Mouse (Mus musculus) C2C12 (cell line): ENCODE data around the gene Specc1.

ENCODE experiments used
- CEBPB ChIP-seq: IDR thresholded peaks from one replicate; pipeline ENCODE4 v1.6.1; 2011; ENCODE audit warnings: low read depth, mild to moderate bottlenecking, control low read depth, moderate library complexity
- CTCF ChIP-seq: IDR thresholded peaks from one replicate; pipeline ENCODE4 v1.5.1; 2011; ENCODE audit not compliant: control insufficient read depth, insufficient read depth, insufficient read length
- FOSL1 ChIP-seq: IDR thresholded peaks from one replicate; pipeline ENCODE4 v1.8.0; 2011; ENCODE audit warnings: mild to moderate bottlenecking, low read length; ENCODE audit not compliant: poor library complexity, insufficient read depth, severe bottlenecking
- MAX ChIP-seq: IDR thresholded peaks from one replicate; pipeline ENCODE4 v1.6.1; 2011; ENCODE audit warnings: mild to moderate bottlenecking, control low read depth
- MYOD1 ChIP-seq: IDR thresholded peaks from one replicate; pipeline ENCODE4 v1.6.1; 2011; ENCODE audit warnings: low read depth; ENCODE audit not compliant: control insufficient read depth, insufficient read length
- MYOG ChIP-seq: IDR thresholded peaks from one replicate; pipeline ENCODE4 v1.6.1; 2011; ENCODE audit not compliant: control insufficient read depth, insufficient read length; ENCODE audit errors: extremely low read depth
- USF1 ChIP-seq: IDR thresholded peaks from one replicate; pipeline ENCODE4 v1.6.1; 2011; ENCODE audit warnings: low read depth, mild to moderate bottlenecking, control low read depth, moderate library complexity

- TF ChIP-seq MYOG (no peak), CTCF (no peak), MAX (no peak), CEBPB (no peak), USF1 (no peak), FOSL1 (peak; percentile 13), MYOD1 (peak; percentile 92)
Measured at GRCm38 (mm10) chr11:62217751-62218150, 261.2 kb downstream of the Specc1 start.
